Mouse (Mus musculus): ENCODE results near the gene Me1.

DNA sequence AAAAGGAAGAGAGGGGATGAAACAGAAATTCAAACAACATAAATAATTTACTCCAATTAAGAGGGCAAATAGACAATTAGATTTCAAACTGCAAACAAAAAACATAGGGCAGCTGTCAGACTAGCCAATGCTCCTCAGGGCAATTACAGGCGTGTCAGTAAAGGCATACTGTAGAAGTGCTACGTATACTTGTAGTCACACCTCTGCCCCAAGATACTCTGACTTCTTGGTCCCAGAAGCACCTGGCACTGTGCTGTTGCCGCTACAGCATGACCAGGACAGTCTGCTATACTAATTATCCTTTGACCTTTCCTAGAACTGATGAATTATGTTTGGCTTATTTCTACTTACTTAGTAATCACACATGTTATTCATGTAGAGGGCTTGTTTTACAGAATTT is 44.5 kb downstream of the Me1 start:
- TF ChIP-seq EP300 (IDR thresholded peaks at IDR 0.05; ENCODE audit: low read depth) (no peak), CTCF (IDR thresholded peaks at IDR 0.05; ENCODE audit: low read depth) (no peak)

Measured in liver, postnatal 0 days (tissue).